Mouse (Mus musculus) kidney, adult 2 months (tissue): ENCODE measurements around the gene I0C0044D17Rik. TPM values are rescaled to one million over a fixed set of nuclear protein-coding genes. Genes with fewer than 3 reads are reported as not detected.

Source experiments
- DNase-seq: peaks from one replicate; pipeline ENCODE4 v3.0.0; 2021
- H3K27ac ChIP-seq: fragments of 200-500 bp; 2 replicates; pipeline ENCODE4 v1.5.1; 2012; ENCODE audit warnings: low read depth, low read length, control low read depth, inconsistent platforms; ENCODE audit not compliant: insufficient read depth
- H3K27me3 ChIP-seq: fragments of 200-500 bp; replicated peaks from 2 replicates; pipeline ENCODE4 v1.6.1; 2012; ENCODE audit warnings: mild to moderate bottlenecking, moderate library complexity, low read length, inconsistent platforms; ENCODE audit not compliant: control insufficient read depth, insufficient read depth
- H3K36me3 ChIP-seq: fragments of 200-500 bp; 2 replicates; pipeline ENCODE4 v1.6.1; 2012; ENCODE audit warnings: mild to moderate bottlenecking, moderate library complexity, low read length, inconsistent platforms; ENCODE audit not compliant: control insufficient read depth, insufficient read depth
- H3K4me1 ChIP-seq: fragments of 200-500 bp; 2 replicates; pipeline ENCODE4 v1.6.1; 2011; ENCODE audit warnings: low read length; ENCODE audit not compliant: control insufficient read depth, insufficient read depth
- H3K4me3 ChIP-seq: fragments of 200-500 bp; 2 replicates; pipeline ENCODE4 v1.5.1; 2011; ENCODE audit warnings: mild to moderate bottlenecking, low read depth, low read length, control low read depth; ENCODE audit not compliant: insufficient read depth
- CTCF ChIP-seq: fragments of 200-500 bp; conservative IDR thresholded peaks from 2 replicates; pipeline ENCODE4 v1.5.1; 2011; ENCODE audit warnings: low read depth, mild to moderate bottlenecking, control low read depth, low read length, moderate library complexity, mixed read lengths; ENCODE audit not compliant: insufficient read depth, insufficient read length
- POLR2A ChIP-seq: fragments of 200-500 bp; IDR thresholded peaks from one replicate; pipeline ENCODE4 v1.6.1; 2011; ENCODE audit warnings: low read depth, low read length, control low read depth
- WGBS: fragments of 180-500 bp; shearing (Covaris S2); methylation state at CpG from one replicate; pipeline ENCODE4 v1.1.7; 2018; 5-methylcytosine and 5-hydroxymethylcytosine counted together
- polyA plus RNA-seq: library from polyadenylated mRNA; depleted of rRNA; stranded (reverse); fragments of >200 nt; gene quantifications from 2 replicates; pipeline ENCODE4 v1.2.3, GENCODE M21; 2012

Gene I0C0044D17Rik
- polyA plus RNA-seq, 1 experiment, result not detected

- Histone ChIP-seq H3K4me1 (no peaks in the 10 kb centered on the region), H3K27me3 (no peaks in the 10 kb centered on the region), H3K27ac (no peak overlapping the region), H3K36me3 (no peaks in the 10 kb centered on the region), H3K4me3 (no peak overlapping the region)
- TF ChIP-seq CTCF, result no peak
- 58% methylated on average over 3 of the region's 3 CpGs for WGBS
- no peak for DNase-seq
Measured at GRCm38 (mm10) chr4:98823047-98823446, 593 bp downstream of the I0C0044D17Rik start.

GRCm38 (mm10) chr4:98822478-98822877, 1.2 kb downstream of the I0C0044D17Rik start:
- Histone ChIP-seq H3K36me3 (no peaks in the 10 kb centered on the region), H3K27me3 (no peaks in the 10 kb centered on the region), H3K27ac (no peak overlapping the region), H3K4me1 (no peaks in the 10 kb centered on the region), H3K4me3 (no peak overlapping the region)
- 76% methylated on average over 3 of the region's 3 CpGs for WGBS
- DNase-seq, result no peak
- TF ChIP-seq POLR2A, result no peak
- no peak for TF ChIP-seq CTCF

DNA sequence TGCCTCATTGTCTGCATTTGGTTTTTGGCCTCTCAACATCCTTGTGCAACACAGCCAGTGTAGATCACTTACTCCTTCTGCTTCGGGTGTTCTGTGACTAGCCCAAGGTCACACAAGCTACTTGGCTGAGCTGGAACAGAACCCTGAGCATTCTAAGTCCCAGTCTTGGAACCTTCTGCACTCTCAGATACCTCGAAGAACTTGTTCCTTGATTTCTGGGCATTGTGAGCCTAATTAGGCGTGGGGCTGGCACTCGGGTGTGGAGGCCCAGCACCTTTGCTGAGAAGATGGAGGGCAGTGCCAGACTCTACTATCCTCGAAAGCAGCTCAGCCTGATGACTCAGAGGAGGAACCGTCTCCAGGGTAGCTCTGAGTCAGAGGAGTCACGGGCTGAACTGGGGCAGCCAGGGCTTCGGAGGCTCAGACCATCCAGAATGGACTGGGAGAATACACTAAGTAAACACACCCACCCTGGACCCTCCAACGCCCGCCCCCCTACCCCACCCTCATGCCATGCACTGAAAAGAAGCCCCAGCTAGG, 4.4 kb downstream of the I0C0044D17Rik start:
- 74% methylated on average over 10 of the region's 10 CpGs for WGBS
- DNase-seq, result no peak

GRCm38 (mm10) chr4:98817184-98817911, 6.3 kb downstream of the I0C0044D17Rik start, which contains the start of gene Kank4:
Gene Kank4 (minus strand): TSS chr4:98817537.
- peak; percentile 61 for DNase-seq
- Histone ChIP-seq H3K36me3 (no peaks in the 10 kb centered on the region), H3K27ac (peak within 1 kb of the TSS; percentile 79), H3K27me3 (0 out of 2 replicates have a peak, but pooled peaks cover 1% of the 10 kb centered on the region), H3K4me3 (peak within 1 kb of the TSS; percentile 74), H3K4me1 (no peaks in the 10 kb centered on the region)
- no peak for TF ChIP-seq POLR2A
- TF ChIP-seq CTCF, result no peak
- WGBS, result 1% methylated on average over 72 of the region's 72 CpGs

More for the DNA sequence above, 4.4 kb downstream of the I0C0044D17Rik start:
- Histone ChIP-seq H3K4me3 (no peak overlapping the region), H3K36me3 (no peaks in the 10 kb centered on the region), H3K27me3 (0 out of 2 replicates have a peak, but pooled peaks cover 1% of the 10 kb centered on the region), H3K4me1 (no peaks in the 10 kb centered on the region), H3K27ac (no peak overlapping the region)
- no peak for TF ChIP-seq POLR2A

GRCm38 (mm10) chr4:98816807-98817183, 6.8 kb downstream of the I0C0044D17Rik start:
- Histone ChIP-seq H3K27ac (peak overlapping the region; percentile 79), H3K4me1 (no peaks in the 10 kb centered on the region), H3K27me3 (0 out of 2 replicates have a peak, but pooled peaks cover 1% of the 10 kb centered on the region), H3K36me3 (no peaks in the 10 kb centered on the region), H3K4me3 (peak overlapping the region; percentile 74)
- DNase-seq, result peak; percentile 4
- TF ChIP-seq CTCF (no peak), POLR2A (no peak)
- WGBS, result 4% methylated on average over 14 of the region's 14 CpGs

- Histone ChIP-seq H3K27ac (peak overlapping the region; percentile 32; the same call in 1 of the 2 replicates), H3K4me1 (peaks cover 2% of the 10 kb centered on the region; the same call in 1 of the 2 replicates), H3K4me3 (no peak overlapping the region), H3K36me3 (no peaks in the 10 kb centered on the region), H3K27me3 (no peaks in the 10 kb centered on the region)
- WGBS, result 61% methylated on average over 9 of the region's 9 CpGs
- DNase-seq, result peak; percentile 66
- TF ChIP-seq CTCF (no peak), POLR2A (no peak)
Measured at GRCm38 (mm10) chr4:98806306-98806705, 17.3 kb downstream of the I0C0044D17Rik start.

DNA sequence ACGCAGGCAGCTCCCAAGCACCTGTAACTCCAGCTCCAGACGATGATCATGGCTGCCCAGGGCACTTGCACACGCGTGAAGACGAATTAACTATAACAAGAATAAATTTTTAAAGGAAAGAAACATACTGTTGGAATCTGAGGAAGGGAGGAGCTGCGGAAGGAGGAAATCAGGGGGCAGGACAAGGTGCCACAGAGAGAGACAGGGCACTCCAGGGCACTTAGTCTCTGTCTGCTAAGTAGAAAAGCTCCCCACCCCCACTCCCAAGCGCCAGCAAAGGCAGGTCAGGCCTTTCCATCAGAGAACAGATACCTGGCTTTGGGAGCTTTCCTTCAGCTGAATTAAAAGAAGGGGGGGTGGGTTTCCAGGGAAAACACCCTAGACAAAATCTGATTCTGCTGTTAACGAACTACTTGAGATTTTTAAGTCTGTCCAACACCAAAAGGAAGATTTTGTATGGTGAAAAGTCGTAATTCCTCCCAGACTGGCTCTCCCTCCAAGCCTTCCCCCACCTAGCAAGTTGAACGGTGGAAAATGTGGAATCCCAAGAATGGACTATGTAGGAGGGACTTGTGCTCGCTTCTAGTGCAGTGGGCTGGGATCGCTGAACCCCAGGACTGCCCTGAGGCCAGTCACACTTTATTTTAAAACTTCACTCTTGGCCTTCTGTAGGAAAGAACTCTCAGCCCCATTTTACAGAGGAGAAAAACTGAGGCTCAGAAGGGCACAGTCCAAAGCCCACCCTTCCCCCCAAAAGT, 18.2 kb downstream of the I0C0044D17Rik start:
- Histone ChIP-seq H3K27me3 (no peaks in the 10 kb centered on the region), H3K36me3 (no peaks in the 10 kb centered on the region), H3K27ac (peak overlapping the region; percentile 37; the same call in 1 of the 2 replicates), H3K4me3 (no peak overlapping the region), H3K4me1 (peaks cover 2% of the 10 kb centered on the region; the same call in 1 of the 2 replicates)
- TF ChIP-seq CTCF, result no peak
- TF ChIP-seq POLR2A, result no peak
- 59% methylated on average over 12 of the region's 12 CpGs for WGBS
- DNase-seq, result no peak
